In genomic region chr3:38656790-38657189, GRCm38 (mm10) we compare ENCODE assay signal across 33 mouse cellular contexts.
"Had no signal": no experiment of that assay in that cellular context is flagged by ENCODE, and none has a peak within 500 bp of the region (broad histone marks: within the 10 kb centered on the region; RNA-seq: fewer than 3 reads in every experiment).

No protein-coding gene starts in this region.

- DNase-seq: heart, adult 2 months; heart, postnatal 10 days; heart, postnatal 14 days; heart, postnatal 36 days; heart, postnatal 4 days; kidney, adult 18-20 months; kidney, adult 2 months; kidney, adult 8-10 months; kidney, adult 9 months; kidney, postnatal 10 days; kidney, postnatal 14 days; kidney, postnatal 25 days; kidney, postnatal 36 days; layer of hippocampus, adult 9-11 months; layer of hippocampus, postnatal 36 days had no signal

- H3K4me1 ChIP-seq: heart, embryonic 10.5 days; heart, embryonic 12.5 days; heart, embryonic 13.5 days; heart, embryonic 15.5 days; intestine, embryonic 15.5 days had no signal

- H3K27me3 ChIP-seq: heart, embryonic 12.5 days; heart, embryonic 13.5 days; heart, embryonic 15.5 days; hindbrain, embryonic 12.5 days; hindbrain, embryonic 13.5 days; hindbrain, embryonic 15.5 days; intestine, embryonic 15.5 days had no signal

- H3K9ac ChIP-seq: heart, embryonic 12.5 days; heart, embryonic 13.5 days; heart, embryonic 15.5 days; hindbrain, embryonic 12.5 days; hindbrain, embryonic 13.5 days; hindbrain, embryonic 14.5 days; hindbrain, embryonic 15.5 days; intestine, embryonic 15.5 days had no signal

- H3K4me3 ChIP-seq: heart, adult 2 months; heart, embryonic 10.5 days; heart, embryonic 12.5 days; heart, embryonic 13.5 days; heart, embryonic 15.5 days; hindbrain, embryonic 10.5 days; hindbrain, embryonic 12.5 days; hindbrain, embryonic 13.5 days; hindbrain, embryonic 15.5 days; intestine, embryonic 15.5 days; layer of hippocampus, adult 2 months; left cerebral cortex, adult 2 months had no signal

- ATAC-seq: hindbrain, embryonic 16.5 days; hindbrain, postnatal 0 days; inflammation-experienced regulatory T-cells, adult 6 months; intestine, embryonic 15.5 days; intestine, postnatal 0 days had no signal

- H3K4me2 ChIP-seq: heart, embryonic 11.5 days; heart, embryonic 12.5 days; heart, embryonic 13.5 days; heart, embryonic 15.5 days; hindbrain, embryonic 12.5 days; hindbrain, embryonic 13.5 days; hindbrain, embryonic 14.5 days; hindbrain, embryonic 15.5 days; intestine, embryonic 15.5 days had no signal

- H3K9me3 ChIP-seq: heart, embryonic 10.5 days; heart, embryonic 12.5 days; heart, embryonic 13.5 days; heart, embryonic 15.5 days; hindbrain, embryonic 10.5 days; hindbrain, embryonic 12.5 days; hindbrain, embryonic 13.5 days; hindbrain, embryonic 15.5 days; intestine, embryonic 15.5 days had no signal

- H3K36me3 ChIP-seq: heart, embryonic 10.5 days; heart, embryonic 12.5 days; heart, embryonic 13.5 days; heart, embryonic 15.5 days; hindbrain, embryonic 10.5 days; hindbrain, embryonic 12.5 days; hindbrain, embryonic 13.5 days; hindbrain, embryonic 15.5 days; intestine, embryonic 15.5 days had no signal

- H3K27ac ChIP-seq: heart, adult 2 months; heart, embryonic 10.5 days; heart, embryonic 13.5 days; heart, embryonic 15.5 days; hindbrain, embryonic 10.5 days; hindbrain, embryonic 12.5 days; hindbrain, embryonic 13.5 days; hindbrain, embryonic 14.5 days; hindbrain, postnatal 0 days; intestine, embryonic 15.5 days; kidney, postnatal 0 days; layer of hippocampus, adult 2 months; left cerebral cortex, adult 2 months had no signal
